Mouse (Mus musculus) CH12.LX (cell line): Measurements from ENCODE around the gene Slc25a21.

Experiments used
- BHLHE40 ChIP-seq: IDR thresholded peaks from 2 replicates; pipeline ENCODE4 v1.6.1; 2011; ENCODE audit warnings: mild to moderate bottlenecking, low read depth, low read length, improper control_type of control experiment
- CHD1 ChIP-seq: IDR thresholded peaks from 2 replicates; pipeline ENCODE4 v1.6.1; 2012; ENCODE audit warnings: low read depth, low read length, improper control_type of control experiment, inconsistent platforms
- CTCF ChIP-seq, 2 experiments: IDR thresholded peaks in 1 of 2; conservative IDR thresholded peaks in 1 of 2; 2 replicates each; pipeline ENCODE4 v1.5.1; 2011 to 2012; ENCODE audit warnings: low read depth in 2 of 2, low read length in 2 of 2, improper control_type of control experiment in 1 of 2, inconsistent platforms in 1 of 2, mild to moderate bottlenecking in 1 of 2, moderate library complexity in 1 of 2
- ELF1 ChIP-seq: IDR thresholded peaks from 2 replicates; pipeline ENCODE4 v1.6.1; 2014; ENCODE audit warnings: low read depth, mild to moderate bottlenecking, inconsistent platforms, low read length, improper control_type of control experiment
- MXI1 ChIP-seq: IDR thresholded peaks from 2 replicates; pipeline ENCODE4 v1.6.1; 2011; ENCODE audit warnings: mild to moderate bottlenecking, low read depth, low read length, improper control_type of control experiment
- NELFE ChIP-seq: IDR thresholded peaks from 2 replicates; pipeline ENCODE4 v1.6.1; 2011; ENCODE audit warnings: low read depth, low read length, improper control_type of control experiment
- POLR2A ChIP-seq: IDR thresholded peaks from 2 replicates; pipeline ENCODE4 v1.6.1; 2011; ENCODE audit warnings: low read depth, mild to moderate bottlenecking, improper control_type of control experiment, low read length
- POLR2AphosphoS2 ChIP-seq: IDR thresholded peaks from 2 replicates; pipeline ENCODE4 v1.6.1; 2011; ENCODE audit warnings: low read depth, low read length, improper control_type of control experiment

DNA sequence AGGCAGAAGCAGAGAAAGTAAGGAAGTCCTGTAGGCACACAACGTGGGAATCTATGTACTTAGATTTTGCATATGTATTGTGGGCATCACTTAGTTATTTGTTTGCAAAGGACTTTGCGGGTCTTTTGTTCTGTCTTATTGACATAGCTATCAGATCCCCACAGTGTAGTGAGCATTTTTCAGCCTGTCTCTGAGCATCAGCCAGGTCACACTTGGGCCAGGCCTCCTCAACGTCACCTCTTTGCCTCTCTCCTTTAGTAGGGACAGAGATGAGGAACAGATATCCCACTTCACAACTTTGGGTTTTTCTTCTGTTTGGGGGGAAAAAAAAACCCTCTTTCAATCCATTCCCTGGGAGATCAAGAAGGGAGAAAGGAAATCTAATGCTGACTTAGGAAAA is 497.9 kb downstream of the Slc25a21 start:
- TF ChIP-seq POLR2AphosphoS2: no peak
- no peak for TF ChIP-seq ELF1
- TF ChIP-seq CTCF (conservative IDR thresholded peaks at IDR 0.05 in 1 of 2, IDR thresholded peaks at IDR 0.05 in 1 of 2; ENCODE audit: low read depth in 2 of 2, low read length in 2 of 2): no peak
- TF ChIP-seq POLR2A: no peak
- no peak for TF ChIP-seq MXI1
- TF ChIP-seq NELFE: no peak
- no peak for TF ChIP-seq CHD1
- TF ChIP-seq BHLHE40: no peak
